Mouse (Mus musculus) ES-E14 (cell line): ENCODE data around the gene Oaz1. TPM values are rescaled to one million over a fixed set of nuclear protein-coding genes. Genes with fewer than 3 reads are reported as not detected.

Experiments
- DNase-seq: peaks from one replicate; pipeline ENCODE4 v3.0.0-alpha.2; 2013; ENCODE audit warnings: low read depth, low spot score
- H3K27ac ChIP-seq: 2 replicates; pipeline ENCODE4 v1.5.1; 2012; ENCODE audit warnings: low read depth, mild to moderate bottlenecking, low read length, moderate library complexity, mixed read lengths; ENCODE audit not compliant: poor library complexity, insufficient read depth, severe bottlenecking
- H3K36me3 ChIP-seq: 2 replicates; pipeline ENCODE4 v1.6.1; 2012; ENCODE audit warnings: mild to moderate bottlenecking, low read length, moderate library complexity, mixed read lengths; ENCODE audit not compliant: control insufficient read depth, poor library complexity, insufficient read depth, severe bottlenecking
- H3K4me1 ChIP-seq, 2 experiments: fragments of 150-350 bp in 1 of 2; sonication (generic) in 1 of 2; 2 replicates each; pipeline ENCODE4 v1.6.1; 2012; ENCODE audit warnings: low read length in 2 of 2, mild to moderate bottlenecking in 1 of 2, mixed read lengths in 1 of 2; ENCODE audit not compliant: control insufficient read depth in 2 of 2, insufficient read depth in 2 of 2, poor library complexity in 1 of 2
- H3K4me3 ChIP-seq, 2 experiments: fragments of 150-350 bp in 1 of 2; sonication (generic) in 1 of 2; 2 replicates each; pipeline ENCODE4 v1.5.1; 2012; ENCODE audit warnings: low read length in 2 of 2, low read depth in 1 of 2, mild to moderate bottlenecking in 1 of 2, mixed read lengths in 1 of 2; ENCODE audit not compliant: insufficient read depth in 1 of 2, poor library complexity in 1 of 2, severe bottlenecking in 1 of 2
- H3K9ac ChIP-seq: 2 replicates; pipeline ENCODE4 v1.6.1; 2012; ENCODE audit warnings: low read depth, mild to moderate bottlenecking, low read length, mixed read lengths; ENCODE audit not compliant: poor library complexity, insufficient read depth, severe bottlenecking
- H3K9me3 ChIP-seq: fragments of 150-350 bp; sonication (generic); 2 replicates; pipeline ENCODE4 v1.6.1; 2012; ENCODE audit warnings: low read depth, mild to moderate bottlenecking, low read length; ENCODE audit not compliant: control insufficient read depth, insufficient read depth
- CHD2 ChIP-seq: IDR thresholded peaks from 2 replicates; pipeline ENCODE4 v1.6.1; 2014; ENCODE audit warnings: mild to moderate bottlenecking, low read depth, low read length, inconsistent platforms
- MAFK ChIP-seq: IDR thresholded peaks from 2 replicates; pipeline ENCODE4 v1.6.1; 2014; ENCODE audit warnings: mild to moderate bottlenecking, low read depth, low read length, inconsistent platforms; ENCODE audit not compliant: insufficient read depth
- ZNF384 ChIP-seq: IDR thresholded peaks from 2 replicates; pipeline ENCODE4 v1.6.1; 2012; ENCODE audit warnings: low read depth, low read length, inconsistent platforms
- in situ Hi-C, 2 experiments: fragments of 600-800 bp; cut with MboI; formaldehyde crosslinking; loops; one replicate each; pipeline ENCODE4 v1.15.1; 2025; ENCODE audit warnings: low sequenced_read_pairs in 2 of 2, inconsistent platforms in 1 of 2; ENCODE audit not compliant: unreplicated experiment in 2 of 2
- total RNA-seq: library from RNA; depleted of rRNA; stranded (reverse); fragments of 300-350 nt; gene quantifications from 2 replicates; pipeline ENCODE4 v1.2.3, GENCODE M21; 2012; rRNA removed

The Oaz1 gene
- total RNA-seq, 1 experiment: 823 TPM

- Histone ChIP-seq H3K4me3 (no peak overlapping the region), H3K9me3 (no peaks in the 10 kb centered on the region), H3K27ac (no peak overlapping the region), H3K9ac (no peak overlapping the region), H3K36me3 (no peaks in the 10 kb centered on the region), H3K4me1 (peaks cover 0 to 5% of the 10 kb centered on the region in 2 experiments; a peak in 2 of 4 replicates)
- in situ Hi-C loops: no loop called here
- peak; percentile 36 for DNase-seq
- TF ChIP-seq CHD2: no peak
- TF ChIP-seq ZNF384: no peak
- TF ChIP-seq MAFK: no peak
Measured at GRCm38 (mm10) chr10:80876594-80876993, 50.1 kb downstream of the Oaz1 start.

Other genes starting within 250 kb of the Oaz1 start
- gene Klf16, start 249.3 kb upstream of the Oaz1 start, total RNA-seq: 20.8 and 23.5 TPM in 2 replicates
- 67.9 and 68.7 TPM in 2 replicates for gene Abhd17a, start 236.3 kb upstream of the Oaz1 start, total RNA-seq
- 54.8 and 83.8 TPM in 2 replicates for gene Scamp4, start 223.8 kb upstream of the Oaz1 start, total RNA-seq
- 12.2 and 12.7 TPM in 2 replicates for gene Adat3, start 223.8 kb upstream of the Oaz1 start, total RNA-seq
- 8.4 and 9.7 TPM in 2 replicates for gene Gm49322, start 220.6 kb upstream of the Oaz1 start, total RNA-seq
- gene Csnk1g2, start 203.8 kb upstream of the Oaz1 start, total RNA-seq: 138 and 167 TPM in 2 replicates
- gene Btbd2, start 169.6 kb upstream of the Oaz1 start, total RNA-seq: 45.7 and 64.7 TPM in 2 replicates
- 33.6 and 40.7 TPM in 2 replicates for gene Mknk2, start 148.5 kb upstream of the Oaz1 start, total RNA-seq
- 18.8 and 29.2 TPM in 2 replicates for gene Mob3a, start 124.7 kb upstream of the Oaz1 start, total RNA-seq
- 8.9 and 13.9 TPM in 2 replicates for gene Izumo4, start 124.5 kb upstream of the Oaz1 start, total RNA-seq
- gene Ap3d1, start 84.4 kb upstream of the Oaz1 start, total RNA-seq: 74.8 and 106 TPM in 2 replicates
- 31.9 and 41.2 TPM in 2 replicates for gene Dot1l, start 71.5 kb upstream of the Oaz1 start, total RNA-seq
- gene Sf3a2, start 28.5 kb upstream of the Oaz1 start, total RNA-seq: 31.4 and 39.6 TPM in 2 replicates
- 77.2 and 87.1 TPM in 2 replicates for gene Plekhj1, start 28.0 kb upstream of the Oaz1 start, total RNA-seq
- 1.0 and 1.9 TPM in 2 replicates for gene Amh, start 21.4 kb upstream of the Oaz1 start, total RNA-seq
- gene Jsrp1, start 13.2 kb upstream of the Oaz1 start, total RNA-seq: 0.67 and 1.0 TPM in 2 replicates
- gene Lingo3, start 17.4 kb downstream of the Oaz1 start, total RNA-seq: 2.4 and 6.9 TPM in 2 replicates
- 385 and 464 TPM in 2 replicates for gene Lsm7, start 28.6 kb downstream of the Oaz1 start, total RNA-seq
- gene Sppl2b, start 28.6 kb downstream of the Oaz1 start, total RNA-seq: 38.9 and 66.1 TPM in 2 replicates
- gene Tmprss9, start 45.2 kb downstream of the Oaz1 start, total RNA-seq: 0.26 TPM in 1 of 2 replicates, not detected in the other
- 219 and 244 TPM in 2 replicates for gene Timm13, start 74.3 kb downstream of the Oaz1 start, total RNA-seq
- gene Lmnb2, start 91.6 kb downstream of the Oaz1 start, total RNA-seq: 66.5 and 88.2 TPM in 2 replicates
- gene Gadd45b, start 103.4 kb downstream of the Oaz1 start, total RNA-seq: 26.4 and 36.0 TPM in 2 replicates
- 0.79 and 0.94 TPM in 2 replicates for gene Gng7, start 188.3 kb downstream of the Oaz1 start, total RNA-seq
- 1.1 and 1.3 TPM in 2 replicates for gene Diras1, start 199.0 kb downstream of the Oaz1 start, total RNA-seq
- gene Slc39a3, start 210.8 kb downstream of the Oaz1 start, total RNA-seq: 12.6 and 13.1 TPM in 2 replicates
- 113 and 116 TPM in 2 replicates for gene Sgta, start 233.5 kb downstream of the Oaz1 start, total RNA-seq
- gene Thop1, start 243.4 kb downstream of the Oaz1 start, total RNA-seq: 155 and 174 TPM in 2 replicates